Mouse (Mus musculus): Measurements from ENCODE around the gene Mfn1. TPM values are rescaled to one million over a fixed set of nuclear protein-coding genes. Genes with fewer than 3 reads are reported as not detected.

The Mfn1 gene
- total RNA-seq, 2 experiments from 2014 or later: 107 to 109 TPM

DNA sequence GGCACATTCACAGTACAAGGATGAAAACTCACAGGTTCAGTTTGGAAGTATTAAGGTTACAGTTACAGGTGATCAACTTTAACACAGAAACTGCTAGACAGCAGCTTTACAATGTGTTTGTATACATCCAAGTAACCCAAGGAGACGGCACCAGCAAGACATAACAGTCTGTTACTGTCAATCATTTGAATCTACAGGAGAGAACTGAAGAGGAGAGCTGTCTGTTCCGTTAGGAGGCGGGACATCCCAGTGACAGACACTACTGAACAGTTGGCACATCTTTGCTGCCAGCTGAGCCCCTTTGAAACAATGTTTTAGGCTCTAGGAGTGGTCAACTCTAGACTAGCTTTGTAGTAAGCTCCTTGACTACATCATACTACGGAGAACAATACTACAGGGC lies 54.2 kb downstream of the Mfn1 start:
- no peak for DNase-seq (ENCODE audit: extremely low spot score in 1 of 2, low spot score in 2 of 2)
- intact Hi-C loops (cut with DNase I): no loop called here

- DNase-seq (ENCODE audit: extremely low spot score in 1 of 2, low spot score in 2 of 2): no peak
- intact Hi-C loops (cut with DNase I): no loop called here
Measured at GRCm38 (mm10) chr3:32586274-32586673, 57.0 kb downstream of the Mfn1 start.

GRCm38 (mm10) chr3:32595080-32595479 lies 65.8 kb downstream of the Mfn1 start:
- no peak for DNase-seq (ENCODE audit: extremely low spot score in 1 of 2, low spot score in 2 of 2)
- intact Hi-C loops (cut with DNase I): no loop called here

- DNase-seq (ENCODE audit: extremely low spot score in 1 of 2, low spot score in 2 of 2): no peak
- intact Hi-C loops (cut with DNase I): no loop called here
Measured at GRCm38 (mm10) chr3:32599328-32599727, 70.1 kb downstream of the Mfn1 start.

DNA sequence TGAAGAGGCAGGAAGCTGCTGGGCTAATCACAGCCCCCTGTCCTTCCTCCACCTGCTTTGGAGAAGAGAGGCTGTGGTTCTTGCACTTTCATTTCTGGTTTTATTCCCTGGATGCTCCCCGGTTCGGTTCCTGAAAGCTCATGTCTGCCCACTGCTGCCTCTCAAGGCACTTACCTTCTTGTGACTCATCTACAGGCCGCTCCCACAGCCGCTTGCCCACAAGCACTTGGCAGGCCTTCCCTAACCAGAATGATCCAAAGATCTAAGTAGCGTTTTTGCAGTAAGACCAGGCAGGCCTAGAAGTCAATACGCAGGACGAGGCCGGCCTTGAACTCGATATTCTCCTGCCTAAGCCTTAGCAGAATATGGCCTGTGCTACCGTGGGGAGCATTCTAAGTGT lies 71.8 kb downstream of the Mfn1 start:
- DNase-seq (ENCODE audit: extremely low spot score in 1 of 2, low spot score in 2 of 2): no peak
- intact Hi-C loops (cut with DNase I): no loop called here

- DNase-seq (ENCODE audit: extremely low spot score in 1 of 2, low spot score in 2 of 2): no peak
- intact Hi-C loops (cut with DNase I): no loop called here
Measured at GRCm38 (mm10) chr3:32609233-32609632, 80.0 kb downstream of the Mfn1 start.

- DNase-seq (ENCODE audit: extremely low spot score in 1 of 2, low spot score in 2 of 2): peak; percentile 58 to 69
- intact Hi-C loops (cut with DNase I): loop anchor here (2.0 kb wide), 1 partner anchor 88 kb away; no protein-coding TSS in a partner anchor
Measured at GRCm38 (mm10) chr3:32610560-32610959, 81.3 kb downstream of the Mfn1 start.

GRCm38 (mm10) chr3:32611606-32612170 lies 82.4 kb downstream of the Mfn1 start:
- DNase-seq (ENCODE audit: extremely low spot score in 1 of 2, low spot score in 2 of 2): peak in 1 of 2 experiments; percentile 59
- intact Hi-C loops (cut with DNase I): loop anchor here (2.0 kb wide), 1 partner anchor 87 kb away; no protein-coding TSS in a partner anchor

DNA sequence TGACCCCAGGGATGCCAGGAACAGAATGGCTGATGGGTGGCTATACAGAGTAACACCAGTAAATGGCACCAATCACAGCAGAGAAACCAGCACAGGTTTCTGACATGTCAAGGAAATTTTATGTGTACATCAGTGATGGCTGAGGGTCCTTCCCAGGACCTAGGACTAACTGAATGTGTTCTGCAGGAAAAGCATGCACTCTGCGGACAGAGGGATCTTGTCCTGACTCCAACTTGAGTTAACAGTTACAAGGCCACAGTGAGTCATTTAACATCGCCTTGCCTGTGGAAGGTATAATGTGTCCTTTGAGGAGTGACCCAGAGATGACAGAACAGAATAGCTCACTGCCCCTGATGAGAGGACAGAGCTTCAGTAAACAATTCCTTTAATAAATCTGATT lies 85.5 kb downstream of the Mfn1 start:
- intact Hi-C loops (cut with DNase I): no loop called here

DNA sequence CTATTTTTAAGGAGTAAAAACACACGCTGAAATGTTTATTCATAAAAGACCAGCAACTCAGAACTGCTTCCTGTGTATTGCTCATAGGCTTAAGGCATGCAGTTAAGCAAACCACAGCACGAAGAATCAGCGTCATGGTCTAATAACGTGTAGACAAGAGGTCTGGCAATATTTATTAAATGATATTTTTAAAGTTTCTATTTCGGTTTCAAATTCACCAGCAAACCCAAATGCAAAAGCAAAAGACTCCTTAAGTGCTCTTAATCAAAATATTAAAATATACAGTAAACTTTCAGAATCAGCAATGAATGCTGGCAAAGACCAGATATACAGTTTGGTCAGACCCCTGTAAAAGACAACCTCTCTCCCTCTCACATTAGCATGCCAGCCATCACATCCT lies 86.1 kb downstream of the Mfn1 start:
- intact Hi-C loops (cut with DNase I): no loop called here
- DNase-seq (ENCODE audit: extremely low spot score in 1 of 2, low spot score in 2 of 2): no peak

More for the DNA sequence above, 85.5 kb downstream of the Mfn1 start:
- DNase-seq (ENCODE audit: extremely low spot score in 1 of 2, low spot score in 2 of 2): no peak

GRCm38 (mm10) chr3:32616006-32616330 lies 86.7 kb downstream of the Mfn1 start:
- no peak for DNase-seq (ENCODE audit: extremely low spot score in 1 of 2, low spot score in 2 of 2)
- intact Hi-C loops (cut with DNase I): no loop called here

DNA sequence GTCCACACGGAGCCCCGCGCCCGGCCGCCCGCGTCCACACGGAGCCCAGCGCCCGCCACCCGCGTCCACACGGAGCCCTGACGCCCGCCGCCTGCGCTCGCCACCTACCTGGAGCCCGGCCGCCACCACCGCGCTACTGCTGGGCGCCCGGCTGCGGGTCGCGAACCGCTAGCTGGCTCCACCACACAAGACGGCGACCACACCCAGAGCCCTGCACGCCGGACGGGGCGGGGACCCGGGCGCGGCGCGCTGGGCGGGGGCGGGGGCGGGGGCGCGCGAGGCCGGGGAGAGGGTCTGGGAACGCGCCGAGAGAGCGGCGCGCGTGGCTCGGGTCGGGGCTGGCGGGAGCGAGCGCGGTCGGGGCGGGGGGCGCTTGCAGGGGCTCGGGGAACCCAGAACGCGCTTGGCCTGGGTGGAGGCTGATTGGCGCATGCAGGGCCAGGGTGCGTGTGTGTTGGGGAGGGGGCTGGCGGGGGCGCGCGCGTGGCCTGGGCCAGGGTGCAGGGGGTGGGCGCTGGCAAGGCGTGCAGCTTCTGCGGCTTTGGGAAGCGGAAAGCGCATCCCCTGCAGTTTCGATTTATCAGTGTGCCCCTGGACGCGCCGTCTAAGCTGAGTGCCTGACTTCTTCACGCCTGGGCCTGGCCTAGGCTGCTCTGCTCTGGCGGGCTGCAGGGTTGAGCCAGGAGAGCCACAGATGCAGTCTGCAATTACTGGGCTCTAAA lies 87.2 kb downstream of the Mfn1 start, which contains the start of gene Gnb4:
Gnb4 (minus strand) TSS at position 255 of the 722 bp plus-strand sequence.
- intact Hi-C loops (cut with DNase I): no loop called here
- DNase-seq (ENCODE audit: extremely low spot score in 1 of 2, low spot score in 2 of 2): peak in 1 of 2 experiments; percentile 83

- intact Hi-C loops (cut with DNase I): no loop called here
- DNase-seq (ENCODE audit: extremely low spot score in 1 of 2, low spot score in 2 of 2): peak in 1 of 2 experiments; percentile 56
Measured at GRCm38 (mm10) chr3:32617053-32617642, 87.9 kb downstream of the Mfn1 start.

DNA sequence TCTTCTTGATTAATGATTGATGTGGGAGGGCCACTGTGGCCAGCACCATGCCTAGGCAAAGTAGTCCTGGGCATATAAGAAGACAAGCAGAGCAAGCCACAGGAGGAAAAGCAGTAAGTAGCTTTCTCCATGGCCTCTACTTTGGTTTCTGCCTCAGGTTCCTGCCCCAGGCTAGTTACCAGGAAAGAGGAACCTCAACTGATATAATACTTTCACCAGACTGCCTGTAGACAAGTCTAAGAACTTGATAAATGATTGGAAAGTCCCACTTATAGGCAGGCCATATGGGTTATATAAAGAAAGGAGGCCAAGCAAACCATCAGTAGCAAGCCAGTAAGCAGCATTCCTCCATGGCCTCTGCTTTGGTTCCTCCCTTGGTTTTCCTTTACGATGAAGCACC lies 92.4 kb downstream of the Mfn1 start:
- intact Hi-C loops (cut with DNase I): no loop called here
- DNase-seq (ENCODE audit: extremely low spot score in 1 of 2, low spot score in 2 of 2): no peak

DNA sequence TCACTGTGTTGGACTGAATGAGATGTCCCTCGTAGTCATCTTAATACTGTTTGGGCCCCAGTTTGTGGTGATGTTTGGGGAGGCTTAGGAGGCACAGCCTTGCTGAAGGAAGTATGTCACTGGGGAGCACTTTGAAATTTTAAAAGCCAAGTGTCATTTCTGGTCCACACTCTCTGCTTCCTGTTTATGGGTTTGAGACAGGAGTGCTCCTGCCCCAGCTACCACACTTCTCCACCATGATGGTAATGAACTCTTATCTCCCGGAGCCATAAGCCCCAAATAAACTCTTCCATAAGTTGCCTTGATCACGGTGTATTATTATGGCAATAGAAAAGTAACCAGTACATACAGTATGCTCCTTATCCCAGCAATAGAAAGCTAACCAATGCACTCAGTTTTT lies 92.8 kb downstream of the Mfn1 start:
- DNase-seq (ENCODE audit: extremely low spot score in 1 of 2, low spot score in 2 of 2): no peak
- intact Hi-C loops (cut with DNase I): no loop called here

- intact Hi-C loops (cut with DNase I): no loop called here
- no peak for DNase-seq (ENCODE audit: extremely low spot score in 1 of 2, low spot score in 2 of 2)
Measured at GRCm38 (mm10) chr3:32628141-32628540, 98.9 kb downstream of the Mfn1 start.

Other genes with a start within 250 kb of the Mfn1 start
- gene Zmat3, start 163.5 kb upstream of the Mfn1 start, total RNA-seq (2021): 10 to 100 TPM; 84.6 to 88.7 TPM
- gene Pik3ca, start 131.8 kb upstream of the Mfn1 start, total RNA-seq (2021): 10 to 100 TPM; 45.1 to 48.6 TPM
- under 1 TPM in 1 of 2 experiments, not detected in 1; 0.61 TPM for gene Kcnmb3, start 37.2 kb upstream of the Mfn1 start, total RNA-seq (2021)
- 10 to 100 TPM; 41.9 to 42.9 TPM for gene Zfp639, start 19.2 kb upstream of the Mfn1 start, total RNA-seq (2021)
- gene Gnb4, start 87.1 kb downstream of the Mfn1 start, total RNA-seq (2021): 100 to 1,000 TPM; 152 to 162 TPM
- 10 to 100 TPM; 13.1 to 17.9 TPM for gene Actl6a, start 176.8 kb downstream of the Mfn1 start, total RNA-seq (2021)
- gene Ndufb5, start 207.5 kb downstream of the Mfn1 start, total RNA-seq (2021): 100 to 1,000 TPM; 194 to 198 TPM
- gene Mrpl47, start 208.1 kb downstream of the Mfn1 start, total RNA-seq (2021): 10 to 100 TPM; 18.9 to 24.0 TPM